Mouse (Mus musculus) thymus, postnatal 4 days (tissue): ENCODE data around the gene Sema5b.
A peak's percentile ranks its signal among the peaks of the same experiment; 100 is the strongest.
"Not testable (repeated sequence)": the region's sequence is repeated elsewhere in the genome, so short reads cannot be mapped to it uniquely, and the experiment has no call there.

Source experiments
- DNase-seq: peaks from one replicate; pipeline ENCODE4 v3.0.0; 2021

The Sema5b gene

GRCm38 (mm10) chr16:35555596-35556482 lies 14.9 kb downstream of the Sema5b start:
- no peak for DNase-seq

GRCm38 (mm10) chr16:35557038-35557437 lies 16.1 kb downstream of the Sema5b start:
- DNase-seq = no peak

DNA sequence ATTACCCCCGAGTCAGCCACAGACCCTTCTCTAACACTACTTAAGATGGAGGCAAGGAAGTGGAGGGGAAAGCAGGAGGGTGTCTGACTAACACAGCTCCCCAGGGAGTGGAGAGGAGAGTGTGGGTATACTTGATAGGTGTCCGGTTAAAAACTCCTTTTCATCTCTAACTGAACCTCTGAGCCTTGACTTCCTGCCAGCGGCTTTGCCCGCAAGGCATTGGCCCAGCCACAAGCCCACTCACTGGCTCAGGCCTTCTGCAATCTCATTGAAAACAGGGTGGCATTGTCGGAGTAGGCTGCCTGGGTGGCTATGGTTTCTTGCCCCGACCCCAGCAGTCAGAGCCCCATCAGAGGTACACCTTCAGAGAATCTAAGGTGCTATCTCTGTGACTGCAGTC lies 20.6 kb downstream of the Sema5b start:
- DNase-seq = no peak

DNA sequence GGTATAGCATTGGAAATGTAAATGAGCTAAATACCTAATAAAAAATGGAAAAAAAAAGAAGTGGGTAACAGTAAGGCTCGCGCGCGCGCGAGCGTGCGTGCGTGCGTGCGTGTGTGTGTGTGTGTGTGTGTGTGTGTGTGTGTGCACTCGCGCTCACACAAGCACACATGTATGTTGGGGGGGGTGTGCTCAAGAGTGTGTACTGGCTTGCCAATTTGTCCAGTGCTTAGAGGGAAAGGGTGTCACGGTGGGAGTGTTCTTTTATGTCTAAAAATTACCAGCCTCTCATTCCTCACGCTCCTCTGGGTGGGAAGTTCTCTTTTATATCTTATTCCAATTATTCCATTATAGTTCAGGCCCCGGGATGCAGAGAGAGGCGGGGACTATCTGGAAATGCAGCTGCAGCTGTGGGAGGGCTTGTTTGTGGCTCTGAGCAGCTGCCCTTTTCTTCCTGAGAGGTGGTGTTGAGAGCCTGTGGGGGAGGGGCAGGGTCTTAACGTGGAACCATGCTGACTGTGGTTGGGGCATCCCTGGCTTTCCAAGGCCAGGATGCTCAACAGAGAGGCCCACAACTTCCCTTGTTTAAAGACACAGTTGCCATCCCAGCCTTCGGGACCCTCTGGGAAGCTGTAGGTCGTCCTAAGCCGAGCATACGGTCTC lies 23.4 kb downstream of the Sema5b start:
- DNase-seq = peak; percentile 11

DNA sequence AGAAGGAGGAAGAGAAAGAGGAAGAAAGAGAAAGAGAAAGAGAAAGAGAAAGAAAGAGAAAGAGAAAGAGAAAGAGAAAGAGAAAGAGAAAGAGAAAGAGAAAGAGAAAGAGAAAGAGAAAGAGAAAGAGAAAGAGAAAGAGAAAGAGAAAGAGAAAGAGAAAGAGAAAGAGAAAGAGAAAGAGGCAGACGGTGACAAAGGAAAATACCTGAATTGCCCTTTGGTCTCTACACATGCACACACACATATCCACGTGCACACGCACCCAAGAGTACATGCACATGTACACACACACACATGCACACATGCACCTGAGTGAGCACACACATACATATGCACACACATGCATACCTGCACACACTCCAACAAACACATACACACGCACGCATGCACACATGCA lies 24.7 kb downstream of the Sema5b start:
- not testable (repeated sequence) for DNase-seq

- no peak for DNase-seq
These were observed 27.4 kb downstream of the Sema5b start for GRCm38 (mm10) chr16:35568225-35568880.

DNA sequence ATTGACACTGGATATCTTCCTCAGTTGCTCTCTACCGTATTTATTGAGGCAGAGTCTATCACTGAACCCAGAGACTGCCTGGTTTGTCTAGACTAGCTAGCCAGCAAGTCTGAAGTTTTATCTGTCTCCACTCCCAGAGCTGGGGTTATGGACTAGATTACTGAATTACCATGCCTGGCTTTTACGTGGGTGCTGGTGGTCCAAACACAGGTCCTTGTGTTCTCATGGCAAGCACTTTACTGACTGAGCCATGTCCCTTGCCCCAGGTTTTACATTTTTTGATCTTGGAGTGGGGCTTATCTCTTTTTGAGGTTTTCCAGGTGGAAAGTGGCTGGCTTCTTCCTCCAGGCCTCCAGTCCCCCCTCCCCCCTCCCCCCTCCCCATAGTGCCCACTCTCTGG lies 28.4 kb downstream of the Sema5b start:
- no peak for DNase-seq

GRCm38 (mm10) chr16:35569758-35570157 lies 28.8 kb downstream of the Sema5b start:
- DNase-seq = no peak

GRCm38 (mm10) chr16:35570627-35571026 lies 29.7 kb downstream of the Sema5b start:
- DNase-seq = no peak

DNA sequence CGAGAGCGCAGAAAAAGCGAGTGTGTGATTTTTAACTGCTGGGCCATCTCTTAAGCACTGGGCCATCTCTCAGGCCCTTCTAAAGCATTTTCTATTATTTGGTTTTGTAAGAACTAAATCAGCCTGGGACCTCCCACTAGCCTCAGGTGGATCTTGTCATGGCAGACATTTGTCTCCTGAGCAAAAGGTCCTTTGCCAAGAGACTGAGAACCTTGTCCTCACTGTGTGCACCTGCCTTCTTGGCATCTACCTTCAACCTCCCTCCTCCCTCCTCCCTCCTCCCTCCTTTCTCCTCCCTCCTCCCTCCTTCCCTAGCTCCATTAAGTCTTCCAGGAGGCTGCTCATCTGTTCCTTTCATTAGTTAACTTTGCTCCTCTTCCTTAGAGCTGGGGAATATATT lies 32.6 kb downstream of the Sema5b start:
- DNase-seq = no peak

- DNase-seq = no peak
These were observed 36.4 kb downstream of the Sema5b start for GRCm38 (mm10) chr16:35577181-35577941.

GRCm38 (mm10) chr16:35581299-35581698 lies 40.4 kb downstream of the Sema5b start:
- DNase-seq = no peak

DNA sequence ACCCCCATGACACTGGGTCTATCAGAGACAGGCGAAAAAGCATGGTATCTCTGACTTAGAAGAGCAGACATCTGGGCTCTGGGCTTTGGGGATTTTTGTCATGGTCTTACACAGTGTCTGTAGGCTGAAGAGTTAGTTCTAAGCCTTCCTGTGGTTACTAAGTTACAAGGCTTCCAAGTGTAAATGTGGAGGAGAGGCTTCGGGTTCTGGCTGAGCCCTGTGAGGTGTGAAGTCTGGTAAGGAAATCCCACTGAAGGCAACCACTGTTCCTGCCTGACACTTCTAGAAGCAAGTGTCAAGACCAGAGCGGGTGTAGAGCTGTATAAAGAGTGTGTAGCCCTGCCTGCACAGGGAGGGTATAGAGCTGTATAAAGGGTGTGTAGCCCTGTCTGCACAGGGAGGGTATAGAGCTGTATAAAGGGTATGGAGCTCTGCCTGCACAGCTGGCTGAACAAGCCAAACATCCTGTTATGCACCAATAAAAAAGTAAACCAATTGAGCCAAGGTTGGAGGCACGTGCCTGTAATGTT lies 42.7 kb downstream of the Sema5b start:
- DNase-seq = no peak

DNA sequence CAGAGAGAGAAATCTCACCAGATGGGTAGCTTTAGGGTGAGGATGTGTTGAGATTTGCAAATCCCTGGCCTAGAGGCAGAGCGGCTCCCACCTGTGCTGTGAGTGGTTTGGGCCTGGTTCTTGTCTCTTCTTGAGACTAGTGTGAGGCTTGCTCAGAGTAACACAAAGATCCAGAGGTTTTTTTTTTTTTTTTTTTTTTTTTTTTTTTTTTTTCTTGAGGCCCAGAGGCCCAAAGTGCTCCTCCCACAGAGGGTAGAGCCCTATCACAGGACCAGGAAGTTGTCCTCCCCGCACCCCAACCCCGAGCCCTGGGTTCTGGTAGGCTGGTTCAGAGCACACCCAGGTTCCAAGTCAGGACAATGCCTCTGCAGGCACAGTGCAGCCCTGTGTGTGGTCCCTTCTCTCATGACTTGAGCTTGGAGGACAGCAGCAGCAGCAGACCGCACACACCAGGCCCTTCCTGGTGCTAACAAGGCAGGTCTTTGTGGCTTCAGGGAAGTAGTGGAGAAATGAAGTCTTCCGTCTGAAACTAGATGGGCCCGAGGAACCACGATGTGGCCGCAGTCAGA lies 44.3 kb downstream of the Sema5b start:
- DNase-seq = no peak

DNA sequence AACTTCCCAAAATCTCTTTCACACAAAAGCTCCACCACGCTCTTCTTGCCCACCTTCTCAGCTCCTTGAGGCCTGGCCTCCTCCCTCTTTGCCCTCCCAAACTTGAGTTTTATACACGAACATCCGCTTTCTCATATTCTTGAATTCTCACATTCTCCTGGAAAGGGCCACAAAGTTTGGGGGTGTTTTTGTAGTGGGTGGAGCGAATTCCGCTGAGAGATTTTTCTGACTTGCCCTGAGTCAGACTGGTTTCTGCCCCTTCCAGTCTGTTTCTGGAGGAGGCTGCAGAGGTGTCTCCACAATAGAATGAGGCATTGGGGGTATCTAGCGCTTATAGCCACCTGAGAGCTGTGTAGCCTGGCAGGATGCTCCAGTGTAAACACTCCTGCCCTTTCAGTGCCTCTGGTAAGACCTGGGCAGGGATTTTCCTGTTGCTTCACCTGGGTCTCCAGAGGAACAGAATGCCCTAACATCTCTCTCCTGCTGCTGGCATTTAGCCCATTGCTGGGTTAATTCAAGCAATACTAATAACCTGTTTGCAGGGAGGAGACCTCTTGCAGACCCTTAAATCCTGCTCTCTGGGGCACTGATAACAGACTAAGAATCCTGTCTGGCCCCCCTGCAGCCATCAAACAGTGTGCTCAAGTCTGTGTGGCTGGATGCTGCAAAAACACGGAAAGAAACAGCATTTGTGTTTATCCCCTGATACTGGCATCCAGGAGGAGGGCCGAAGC lies 46.3 kb downstream of the Sema5b start:
- DNase-seq = no peak

DNA sequence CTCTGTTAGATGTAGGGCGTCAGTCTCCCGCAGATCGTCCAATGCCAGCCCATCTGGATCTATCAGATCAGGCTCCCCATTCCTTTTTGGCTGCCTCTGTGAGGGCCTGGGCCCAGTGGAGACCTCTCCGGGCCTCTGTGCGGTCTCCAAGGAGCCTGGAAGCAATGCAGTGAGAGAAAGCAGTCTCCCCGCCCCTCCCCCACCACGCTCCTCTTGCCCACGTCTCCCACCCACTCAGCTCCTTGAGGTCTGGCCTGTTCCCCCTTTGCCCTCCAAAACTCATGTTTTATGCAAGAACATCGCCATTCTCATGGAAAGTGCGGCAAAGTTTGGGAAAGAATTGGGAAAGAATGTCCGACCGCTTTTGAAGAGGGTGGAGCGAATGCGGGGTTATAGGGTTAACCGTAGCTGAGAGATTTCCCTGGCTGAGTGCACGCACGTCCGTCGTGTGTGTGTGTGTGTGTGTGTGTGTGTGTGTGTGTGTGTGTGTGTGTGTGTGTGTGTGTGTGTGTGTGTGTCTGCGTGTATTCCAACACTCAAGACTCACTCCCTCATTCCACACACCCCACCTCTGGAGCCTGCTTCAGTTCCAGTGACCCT lies 47.0 kb downstream of the Sema5b start:
- no peak for DNase-seq

- DNase-seq = no peak
These were observed 47.8 kb downstream of the Sema5b start for GRCm38 (mm10) chr16:35588731-35589151.

- no peak for DNase-seq
These were observed 50.8 kb downstream of the Sema5b start for GRCm38 (mm10) chr16:35591756-35592155.

- DNase-seq = no peak
These were observed 51.5 kb downstream of the Sema5b start for GRCm38 (mm10) chr16:35592274-35593065.

DNA sequence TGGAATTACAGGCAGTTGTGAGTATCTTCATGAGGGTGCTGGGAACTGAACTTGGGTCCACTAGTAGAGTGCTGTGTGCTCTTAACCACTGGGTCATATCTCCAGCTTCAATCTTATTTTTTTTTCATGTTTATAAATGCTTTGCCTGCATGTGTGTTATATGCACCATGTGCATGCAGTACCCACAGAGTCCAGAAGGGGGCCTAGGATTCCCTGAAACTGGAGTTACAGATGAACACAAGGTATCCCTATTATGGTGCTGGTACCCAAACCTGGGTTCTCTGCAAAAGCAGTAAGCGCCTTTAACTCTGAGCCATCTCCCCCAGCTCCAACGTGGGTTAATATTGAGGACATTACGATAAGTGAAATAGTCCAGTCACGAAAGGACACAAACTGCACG lies 52.5 kb downstream of the Sema5b start:
- peak; percentile 16 for DNase-seq
